Mouse (Mus musculus) ES-E14 (cell line): ENCODE data around the gene Rassf4. TPM values are rescaled to one million over a fixed set of nuclear protein-coding genes. Genes with fewer than 3 reads are reported as not detected.
"Not testable (repeated sequence)": the region's sequence is repeated elsewhere in the genome, so short reads cannot be mapped to it uniquely, and the experiment has no call there.

Experiments
- DNase-seq: peaks from one replicate; pipeline ENCODE4 v3.0.0-alpha.2; 2013; ENCODE audit warnings: low read depth, low spot score
- H3K27ac ChIP-seq: 2 replicates; pipeline ENCODE4 v1.5.1; 2012; ENCODE audit warnings: low read depth, mild to moderate bottlenecking, low read length, moderate library complexity, mixed read lengths; ENCODE audit not compliant: poor library complexity, insufficient read depth, severe bottlenecking
- H3K36me3 ChIP-seq: 2 replicates; pipeline ENCODE4 v1.6.1; 2012; ENCODE audit warnings: mild to moderate bottlenecking, low read length, moderate library complexity, mixed read lengths; ENCODE audit not compliant: control insufficient read depth, poor library complexity, insufficient read depth, severe bottlenecking
- H3K4me1 ChIP-seq, 2 experiments: fragments of 150-350 bp in 1 of 2; sonication (generic) in 1 of 2; 2 replicates each; pipeline ENCODE4 v1.6.1; 2012; ENCODE audit warnings: low read length in 2 of 2, mild to moderate bottlenecking in 1 of 2, mixed read lengths in 1 of 2; ENCODE audit not compliant: control insufficient read depth in 2 of 2, insufficient read depth in 2 of 2, poor library complexity in 1 of 2
- H3K4me3 ChIP-seq, 2 experiments: fragments of 150-350 bp in 1 of 2; sonication (generic) in 1 of 2; 2 replicates each; pipeline ENCODE4 v1.5.1; 2012; ENCODE audit warnings: low read length in 2 of 2, low read depth in 1 of 2, mild to moderate bottlenecking in 1 of 2, mixed read lengths in 1 of 2; ENCODE audit not compliant: insufficient read depth in 1 of 2, poor library complexity in 1 of 2, severe bottlenecking in 1 of 2
- H3K9ac ChIP-seq: 2 replicates; pipeline ENCODE4 v1.6.1; 2012; ENCODE audit warnings: low read depth, mild to moderate bottlenecking, low read length, mixed read lengths; ENCODE audit not compliant: poor library complexity, insufficient read depth, severe bottlenecking
- H3K9me3 ChIP-seq: fragments of 150-350 bp; sonication (generic); 2 replicates; pipeline ENCODE4 v1.6.1; 2012; ENCODE audit warnings: low read depth, mild to moderate bottlenecking, low read length; ENCODE audit not compliant: control insufficient read depth, insufficient read depth
- CHD2 ChIP-seq: IDR thresholded peaks from 2 replicates; pipeline ENCODE4 v1.6.1; 2014; ENCODE audit warnings: mild to moderate bottlenecking, low read depth, low read length, inconsistent platforms
- HCFC1 ChIP-seq: IDR thresholded peaks from 2 replicates; pipeline ENCODE4 v1.6.1; 2012; ENCODE audit warnings: low read length, inconsistent platforms, borderline replicate concordance; ENCODE audit not compliant: insufficient read depth
- MAFK ChIP-seq: IDR thresholded peaks from 2 replicates; pipeline ENCODE4 v1.6.1; 2014; ENCODE audit warnings: mild to moderate bottlenecking, low read depth, low read length, inconsistent platforms; ENCODE audit not compliant: insufficient read depth
- ZC3H11A ChIP-seq: IDR thresholded peaks from 2 replicates; pipeline ENCODE4 v1.6.1; 2012; ENCODE audit warnings: low read depth, mild to moderate bottlenecking, inconsistent platforms, low read length, borderline replicate concordance
- ZNF384 ChIP-seq: IDR thresholded peaks from 2 replicates; pipeline ENCODE4 v1.6.1; 2012; ENCODE audit warnings: low read depth, low read length, inconsistent platforms
- in situ Hi-C, 2 experiments: fragments of 600-800 bp; cut with MboI; formaldehyde crosslinking; loops; one replicate each; pipeline ENCODE4 v1.15.1; 2025; ENCODE audit warnings: low sequenced_read_pairs in 2 of 2, inconsistent platforms in 1 of 2; ENCODE audit not compliant: unreplicated experiment in 2 of 2
- total RNA-seq: library from RNA; depleted of rRNA; stranded (reverse); fragments of 300-350 nt; gene quantifications from 2 replicates; pipeline ENCODE4 v1.2.3, GENCODE M21; 2012

The Rassf4 gene
- total RNA-seq, 1 experiment: 2.8 TPM

DNA sequence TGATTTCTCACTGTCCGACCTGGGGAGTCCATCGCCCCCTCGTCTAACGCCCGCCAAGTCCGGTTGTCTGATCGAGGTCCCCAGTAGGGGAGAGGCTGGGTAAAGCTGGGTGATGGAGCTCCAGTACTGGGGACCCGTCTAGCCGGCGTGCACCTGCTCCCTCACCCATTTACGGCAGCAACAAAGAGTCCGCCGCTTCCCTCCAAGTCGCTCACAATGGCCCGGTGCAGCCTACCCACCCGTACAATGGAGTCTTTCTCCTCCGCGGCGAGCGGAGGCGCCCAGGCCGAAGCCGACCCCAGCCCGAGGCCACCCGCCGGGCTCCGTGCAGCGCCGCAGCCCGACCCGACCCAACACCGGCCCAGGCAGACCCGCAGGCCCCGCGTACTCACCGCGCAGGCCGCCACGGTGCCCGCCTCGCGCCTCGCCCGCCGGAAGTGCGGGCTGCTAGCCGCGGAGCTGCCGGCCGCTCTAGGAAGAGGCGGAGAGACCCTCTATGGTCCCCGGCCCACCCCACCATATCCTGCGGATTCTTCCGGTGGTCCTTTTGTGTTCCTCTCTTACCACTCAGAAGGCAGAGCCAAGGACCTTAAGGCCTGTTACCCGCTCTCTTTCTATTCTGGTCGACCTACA lies 45.1 kb downstream of the Rassf4 start, which contains the start of gene Zfp422:
Gene Zfp422, minus strand, starts transcription at position 461 of the 633 bp plus-strand sequence.
- H3K27ac ChIP-seq: no peak within 1 kb of the TSS
- peak within 1 kb of the TSS; percentile 85 to 87 for H3K4me3 ChIP-seq
- TF ChIP-seq HCFC1 (peak; percentile 27; the same call in 1 of the 2 replicates), ZC3H11A (no peak)
- H3K9ac ChIP-seq: peak within 1 kb of the TSS; percentile 84
- in situ Hi-C loops: no loop called here
- no peaks in the 10 kb centered on the region for H3K9me3 ChIP-seq
- H3K36me3 ChIP-seq: peaks cover 3% of the 10 kb centered on the region; the same call in 1 of the 2 replicates
- DNase-seq: no peak
- 0 out of 4 replicates have a peak, but pooled peaks cover 0 to 2% of the 10 kb centered on the region in 2 experiments for H3K4me1 ChIP-seq

DNA sequence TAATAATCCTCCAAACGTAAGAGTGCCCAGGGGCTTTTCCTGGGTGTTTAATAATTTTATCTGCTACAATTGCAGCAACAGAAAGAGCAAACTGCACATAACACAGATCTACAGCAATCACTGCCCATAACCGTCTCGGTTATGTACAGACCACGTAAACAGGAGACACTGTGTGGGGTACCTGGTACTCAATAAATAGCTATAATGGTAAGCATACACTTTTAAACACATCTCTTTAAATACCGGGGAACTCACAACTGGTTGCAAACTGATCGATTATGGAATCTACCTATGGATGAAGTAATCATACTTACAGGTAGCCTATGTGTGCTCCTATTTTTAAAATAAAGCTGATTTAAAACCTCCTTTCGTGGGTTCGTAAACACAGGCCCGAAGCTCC lies 45.7 kb downstream of the Rassf4 start:
- in situ Hi-C loops: no loop called here
- H3K36me3 ChIP-seq: peaks cover 3% of the 10 kb centered on the region; the same call in 1 of the 2 replicates
- H3K9me3 ChIP-seq: no peaks in the 10 kb centered on the region
- H3K9ac ChIP-seq: peak overlapping the region; percentile 84
- TF ChIP-seq ZC3H11A (no peak), MAFK (no peak), ZNF384 (no peak), HCFC1 (no peak)
- 0 out of 4 replicates have a peak, but pooled peaks cover 0 to 2% of the 10 kb centered on the region in 2 experiments for H3K4me1 ChIP-seq
- peak overlapping the region; percentile 85 to 87 for H3K4me3 ChIP-seq
- no peak for DNase-seq
- no peak overlapping the region for H3K27ac ChIP-seq

DNA sequence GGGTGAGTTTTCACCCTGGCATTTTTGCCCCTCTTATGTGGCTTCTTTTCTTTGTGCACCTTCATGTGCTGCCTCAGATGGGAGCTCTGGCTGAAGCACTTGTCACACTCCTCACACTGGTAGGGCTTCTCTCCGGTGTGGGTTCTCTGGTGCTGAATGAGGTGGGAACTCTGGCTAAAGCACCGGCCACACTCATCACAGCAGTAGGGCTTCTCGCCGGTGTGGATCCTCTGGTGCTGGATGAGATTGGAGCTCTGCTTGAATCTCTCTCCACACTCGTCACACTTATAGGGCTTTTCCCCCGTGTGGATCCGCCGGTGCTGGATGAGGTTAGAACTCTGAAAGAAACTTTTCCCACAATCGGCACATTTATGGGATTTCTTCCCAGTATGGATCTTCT lies 47.3 kb downstream of the Rassf4 start:
- H3K4me1 ChIP-seq, H3K27ac ChIP-seq, H3K9me3 ChIP-seq, DNase-seq, H3K36me3 ChIP-seq, H3K4me3 ChIP-seq, H3K9ac ChIP-seq, in situ Hi-C loops: not testable (repeated sequence)

DNA sequence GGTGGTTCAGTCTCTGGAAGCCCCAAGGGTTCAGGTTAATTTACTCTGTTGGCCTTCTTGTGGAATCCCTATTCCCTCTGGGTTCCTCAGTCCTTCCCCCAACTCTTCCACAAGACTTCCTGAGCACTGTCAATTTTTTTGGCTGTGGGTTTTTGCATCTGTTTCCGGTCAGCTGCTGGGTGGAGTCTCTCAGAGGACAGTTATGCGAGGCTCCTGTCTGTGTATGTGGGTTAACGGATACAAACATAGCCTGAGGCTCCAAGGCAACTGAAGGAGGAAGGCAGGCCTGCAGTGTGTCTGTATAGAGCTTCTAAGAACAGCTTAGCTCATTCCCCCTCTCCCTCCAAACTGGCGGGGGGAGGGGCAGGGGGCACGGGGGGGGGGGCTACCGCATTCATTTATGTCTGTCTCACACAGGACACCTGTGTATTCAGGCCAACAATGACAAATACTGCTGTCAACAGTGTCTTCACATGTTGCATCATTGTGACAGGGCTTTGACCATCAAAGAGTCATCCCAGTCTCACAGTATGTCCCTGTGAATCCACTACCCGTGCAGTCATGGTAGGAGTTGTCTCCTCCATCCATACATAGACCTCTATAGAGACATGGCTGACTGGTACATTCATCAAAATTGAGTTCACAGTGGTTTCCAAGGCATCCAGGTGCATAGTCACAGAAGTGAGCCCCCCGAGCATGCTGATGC lies 52.3 kb downstream of the Rassf4 start:
- Histone ChIP-seq H3K27ac (no peak overlapping the region), H3K9me3 (no peaks in the 10 kb centered on the region), H3K4me3 (no peak overlapping the region), H3K36me3 (peaks cover 2% of the 10 kb centered on the region; the same call in 1 of the 2 replicates), H3K4me1 (0 out of 4 replicates have a peak, but pooled peaks cover 0 to 1% of the 10 kb centered on the region in 2 experiments), H3K9ac (no peak overlapping the region)
- TF ChIP-seq CHD2: no peak
- TF ChIP-seq ZNF384: no peak
- no peak for TF ChIP-seq MAFK
- TF ChIP-seq HCFC1: no peak
- TF ChIP-seq ZC3H11A: no peak
- in situ Hi-C loops: no loop called here
- no peak for DNase-seq

DNA sequence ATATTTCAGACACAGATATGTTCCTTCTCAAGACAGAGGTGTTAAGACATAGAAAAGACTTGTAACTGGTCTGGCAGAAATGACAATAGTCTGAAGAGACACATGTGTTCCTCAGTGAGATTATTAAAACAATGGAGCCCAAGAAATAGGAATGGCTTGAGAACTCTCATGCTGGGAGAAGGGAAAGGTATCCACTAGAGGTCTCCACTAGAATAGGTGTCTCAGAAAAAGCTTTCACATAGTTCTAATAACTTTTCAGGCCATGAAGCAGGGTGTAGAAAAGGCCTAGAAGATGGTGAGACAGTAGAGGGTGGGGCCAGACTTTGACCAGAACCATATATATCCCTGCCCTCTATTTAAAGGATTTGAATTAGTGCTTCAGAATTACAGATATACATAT lies 55.7 kb downstream of the Rassf4 start:
- TF ChIP-seq CHD2 (no peak), MAFK (no peak), HCFC1 (no peak), ZC3H11A (no peak)
- 0 out of 4 replicates have a peak, but pooled peaks cover 0 to 1% of the 10 kb centered on the region in 2 experiments for H3K4me1 ChIP-seq
- no peak overlapping the region for H3K4me3 ChIP-seq
- H3K9me3 ChIP-seq: no peaks in the 10 kb centered on the region
- in situ Hi-C loops: no loop called here
- no peaks in the 10 kb centered on the region for H3K36me3 ChIP-seq
- H3K9ac ChIP-seq: no peak overlapping the region
- H3K27ac ChIP-seq: no peak overlapping the region
- DNase-seq: no peak
